Mouse (Mus musculus) forebrain, postnatal 0 days (tissue): ENCODE measurements around the gene Ap5s1. TPM values are rescaled to one million over a fixed set of nuclear protein-coding genes. Genes with fewer than 3 reads are reported as not detected.

Experiments
- ATAC-seq: fragments of 200-750 bp; cut with Nextera tagmentation; 2 replicates; pipeline ENCODE4 v1.8.0; 2017; ENCODE audit warnings: mild to moderate bottlenecking, moderate library complexity
- DNase-seq: peaks from one replicate; pipeline ENCODE4 v3.0.0-alpha.2; 2015
- H3K27ac ChIP-seq: fragments of 300-500 bp; sonication (generic); 2 replicates; pipeline ENCODE4 v1.5.1; 2014; ENCODE audit warnings: low read depth, mild to moderate bottlenecking, antibody characterized with exemption, low read length, moderate library complexity, mixed read lengths
- H3K27me3 ChIP-seq: fragments of 300-500 bp; sonication (generic); 2 replicates; pipeline ENCODE4 v1.6.1; 2014; ENCODE audit warnings: mild to moderate bottlenecking, low read length, mixed read lengths; ENCODE audit not compliant: insufficient read depth
- H3K36me3 ChIP-seq: fragments of 300-500 bp; sonication (generic); 2 replicates; pipeline ENCODE4 v1.6.1; 2014; ENCODE audit warnings: mild to moderate bottlenecking, moderate library complexity; ENCODE audit not compliant: insufficient read depth
- H3K4me1 ChIP-seq: fragments of 300-500 bp; sonication (generic); 2 replicates; pipeline ENCODE4 v1.6.1; 2014; ENCODE audit warnings: antibody characterized with exemption; ENCODE audit not compliant: insufficient read depth
- H3K4me2 ChIP-seq: fragments of 300-500 bp; sonication (generic); 2 replicates; pipeline ENCODE4 v1.6.1; 2014; ENCODE audit warnings: low read depth, mild to moderate bottlenecking, moderate library complexity
- H3K4me3 ChIP-seq: fragments of 300-500 bp; sonication (generic); 2 replicates; pipeline ENCODE4 v1.5.1; 2014; ENCODE audit warnings: low read depth, low read length, mixed read lengths
- H3K9ac ChIP-seq: fragments of 300-500 bp; sonication (generic); 2 replicates; pipeline ENCODE4 v1.6.1; 2014; ENCODE audit warnings: mild to moderate bottlenecking
- H3K9me3 ChIP-seq: fragments of 300-500 bp; sonication (generic); 2 replicates; pipeline ENCODE4 v1.6.1; 2016; ENCODE audit warnings: low read length
- CTCF ChIP-seq: sonication (generic); IDR thresholded peaks from 2 replicates; pipeline ENCODE4 v1.5.1; 2016; ENCODE audit warnings: antibody characterized with exemption, control low read depth, low read depth
- WGBS: fragments of 180-500 bp; shearing (Covaris S2); extraction: QIAGEN DNeasy Blood & Tissue Kit; methylation state at CpG from one replicate; pipeline ENCODE4 v1.1.7; 2014; 5-methylcytosine and 5-hydroxymethylcytosine counted together
- polyA plus RNA-seq: library from polyadenylated mRNA; unstranded; fragments of >200 nt; fragmentation: Nextera tagmentation; extraction: Ambion mirVana; gene quantifications from 2 replicates; pipeline ENCODE4 v1.2.1, GENCODE M21; 2015
- total RNA-seq: library from RNA; depleted of rRNA; stranded (reverse); fragments of >200 nt; gene quantifications from 2 replicates; pipeline ENCODE4 v1.2.3, GENCODE M21; 2014

The Ap5s1 gene
- total and polyA plus RNA-seq, 2 experiments from 2014 or later = 36.8 to 40.7 TPM

DNA sequence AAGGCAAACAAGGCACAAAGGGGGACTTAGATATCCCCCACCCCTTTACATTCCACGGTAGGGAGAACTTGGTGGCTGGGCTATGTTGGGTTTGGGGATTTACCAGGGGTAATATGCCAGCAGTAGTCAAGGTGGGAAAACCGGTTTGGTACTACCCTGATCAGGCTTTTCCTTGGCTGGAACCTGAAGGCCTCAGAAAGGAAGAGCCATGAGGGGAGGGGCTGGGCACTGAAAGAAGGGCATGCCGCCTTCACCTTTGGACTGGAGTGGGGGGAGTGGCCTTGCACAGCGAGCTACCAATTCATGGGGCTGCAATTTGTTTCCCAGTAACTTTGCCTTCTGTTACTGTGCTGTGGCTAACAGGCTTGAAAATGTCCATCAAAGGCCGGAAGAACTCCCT lies 30.4 kb upstream of the Ap5s1 start:
- no peak overlapping the region for H3K27ac ChIP-seq
- no peak for DNase-seq
- no peak overlapping the region for H3K4me2 ChIP-seq
- WGBS = 62% methylated on average over 5 of the region's 5 CpGs
- H3K4me1 ChIP-seq = peaks cover 33% of the 10 kb centered on the region
- H3K4me3 ChIP-seq = no peak overlapping the region
- no peaks in the 10 kb centered on the region for H3K9me3 ChIP-seq
- peaks cover 11% of the 10 kb centered on the region; the same call in 1 of the 2 replicates for H3K36me3 ChIP-seq
- TF ChIP-seq CTCF = no peak
- no peak for ATAC-seq
- no peaks in the 10 kb centered on the region for H3K27me3 ChIP-seq
- H3K9ac ChIP-seq = no peak overlapping the region

DNA sequence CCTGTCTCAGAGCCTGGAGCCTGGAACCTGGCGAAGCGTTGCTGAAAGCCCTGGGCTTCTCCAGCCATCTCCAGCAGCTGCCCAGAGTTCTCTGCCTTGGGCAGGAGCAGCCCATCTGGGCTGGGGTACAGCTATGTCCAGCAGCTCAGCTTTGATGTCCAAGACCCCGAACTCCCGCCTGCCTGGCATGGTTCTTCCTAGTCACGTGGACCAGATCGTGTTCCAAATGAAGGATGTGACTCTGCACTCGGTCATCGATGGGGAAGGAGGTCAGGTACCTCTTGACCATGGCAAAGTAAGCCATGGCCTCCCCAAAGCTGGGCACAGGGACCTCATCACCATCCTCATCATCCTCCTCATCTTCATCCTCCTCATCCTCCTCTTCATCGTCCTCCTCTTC lies 28.9 kb upstream of the Ap5s1 start:
- Histone ChIP-seq H3K36me3 (no peaks in the 10 kb centered on the region; the same call in 1 of the 2 replicates), H3K9ac (peak overlapping the region; percentile 93; the same call in 1 of the 2 replicates), H3K4me1 (peaks cover 33% of the 10 kb centered on the region), H3K27me3 (no peaks in the 10 kb centered on the region), H3K4me2 (peak overlapping the region; percentile 98), H3K27ac (no peak overlapping the region), H3K4me3 (peak overlapping the region; percentile 84), H3K9me3 (no peaks in the 10 kb centered on the region)
- WGBS = 80% methylated on average over 9 of the region's 9 CpGs
- no peak for TF ChIP-seq CTCF
- ATAC-seq (no peak), DNase-seq (no peak)

DNA sequence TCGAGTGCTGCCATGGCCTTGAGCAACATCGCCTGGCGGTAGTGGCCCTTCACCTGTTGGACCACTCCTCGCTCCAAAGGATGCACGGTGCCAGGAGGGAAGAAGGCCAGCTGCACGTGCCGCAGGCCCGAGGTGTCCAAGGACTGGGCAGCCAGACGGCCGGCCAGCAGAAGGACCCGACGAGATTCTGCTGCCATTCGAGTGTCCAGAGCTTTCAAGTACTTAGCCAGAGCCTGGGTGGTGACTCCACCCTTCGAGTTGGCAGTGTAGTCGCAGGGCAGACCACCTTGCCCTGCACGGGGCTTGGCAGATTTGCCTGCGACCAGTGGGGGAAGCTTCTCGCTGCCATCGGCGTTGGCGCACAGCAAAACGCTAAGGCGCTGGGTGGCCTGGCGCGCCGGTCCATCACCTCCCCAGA lies 28.0 kb upstream of the Ap5s1 start:
- peaks cover 33% of the 10 kb centered on the region for H3K4me1 ChIP-seq
- H3K9me3 ChIP-seq = no peaks in the 10 kb centered on the region

DNA sequence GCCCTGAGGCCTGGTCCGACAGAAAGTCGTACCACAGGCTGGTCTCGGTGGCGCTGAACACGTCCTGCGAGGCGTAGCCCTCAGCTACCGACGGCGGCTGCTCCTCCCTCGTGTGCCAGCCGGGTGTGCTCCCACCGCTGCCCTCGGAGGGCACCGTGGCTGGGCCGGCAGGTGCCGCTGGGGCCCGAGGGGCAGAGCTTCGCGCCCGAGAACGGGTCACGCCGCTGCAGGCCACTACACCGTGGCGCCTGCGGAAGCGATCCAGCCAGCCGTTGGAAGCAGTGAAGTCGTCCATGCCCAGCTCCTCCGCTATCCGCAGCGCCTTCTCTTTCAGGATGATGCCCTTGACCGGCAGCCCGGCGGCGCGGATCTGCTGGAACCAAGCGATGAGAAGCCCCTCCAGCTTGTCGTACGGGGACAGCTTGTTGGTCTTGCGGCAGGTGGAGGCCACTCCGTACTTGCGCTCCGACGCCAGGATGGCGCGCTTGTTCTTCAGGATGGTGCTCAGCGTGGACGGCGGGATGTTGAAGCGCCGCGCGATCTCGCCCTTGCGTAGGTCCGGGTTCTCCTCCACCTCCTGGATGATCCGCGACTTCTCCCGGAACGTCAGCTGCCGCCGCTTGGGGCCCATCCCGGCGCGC lies 27.5 kb upstream of the Ap5s1 start:
- Histone ChIP-seq H3K9ac (peak overlapping the region; percentile 93), H3K4me3 (peak overlapping the region; percentile 84), H3K27me3 (no peaks in the 10 kb centered on the region), H3K9me3 (no peaks in the 10 kb centered on the region), H3K4me2 (peak overlapping the region; percentile 98), H3K4me1 (peaks cover 33% of the 10 kb centered on the region), H3K36me3 (no peaks in the 10 kb centered on the region; the same call in 1 of the 2 replicates), H3K27ac (peak overlapping the region; percentile 99)
- ATAC-seq (peak; percentile 82), DNase-seq (peak; percentile 82)
- TF ChIP-seq CTCF = peak; percentile 28
- under 1% methylated on average over 67 of the region's 67 CpGs for WGBS

More for the DNA sequence above, 28.0 kb upstream of the Ap5s1 start:
- DNase-seq (no peak), ATAC-seq (no peak)
- Histone ChIP-seq H3K4me2 (peak overlapping the region; percentile 98), H3K36me3 (no peaks in the 10 kb centered on the region; the same call in 1 of the 2 replicates), H3K9ac (peak overlapping the region; percentile 93), H3K4me3 (peak overlapping the region; percentile 84), H3K27me3 (no peaks in the 10 kb centered on the region), H3K27ac (peak overlapping the region; percentile 99)
- WGBS = 15% methylated on average over 26 of the region's 26 CpGs
- TF ChIP-seq CTCF = no peak

DNA sequence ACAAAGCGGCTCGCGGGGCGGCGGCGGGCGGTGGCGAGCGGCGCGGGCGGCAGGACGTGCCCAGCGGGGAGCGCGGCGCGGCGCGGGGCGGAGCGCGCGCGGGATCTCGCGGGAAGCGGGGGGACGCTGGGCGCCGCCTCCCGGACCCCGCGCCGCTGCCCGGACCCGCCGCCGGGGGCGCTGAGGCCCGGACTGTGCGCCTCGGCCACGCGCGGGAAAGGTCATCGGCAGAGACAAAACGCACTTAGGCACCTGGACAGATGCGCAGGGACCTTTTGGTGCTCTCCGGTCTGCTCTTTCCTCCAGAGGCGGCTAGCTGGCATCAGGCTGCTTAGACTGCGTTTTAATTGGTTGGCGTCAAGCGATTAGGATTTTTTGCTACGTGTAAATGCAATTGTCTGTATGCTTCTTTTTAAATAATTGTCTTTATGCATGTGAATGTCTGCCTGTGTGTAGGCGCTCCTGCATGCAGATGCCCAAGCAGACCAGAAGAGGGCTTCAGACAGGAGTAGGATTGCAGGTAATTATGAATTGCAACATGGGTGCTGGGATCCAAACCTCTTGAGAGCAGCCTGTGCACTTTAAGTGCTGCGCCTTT lies 26.8 kb upstream of the Ap5s1 start, which contains the start of gene Cenpb:
Gene Cenpb, minus strand, starts transcription at position 78 of the 598 bp plus-strand sequence.
- Histone ChIP-seq H3K4me3 (peak within 1 kb of the TSS; percentile 84), H3K4me2 (peak within 1 kb of the TSS; percentile 98), H3K36me3 (no peaks in the 10 kb centered on the region; the same call in 1 of the 2 replicates), H3K9ac (peak within 1 kb of the TSS; percentile 93), H3K27me3 (no peaks in the 10 kb centered on the region), H3K4me1 (peaks cover 30% of the 10 kb centered on the region), H3K9me3 (no peaks in the 10 kb centered on the region), H3K27ac (peak within 1 kb of the TSS; percentile 99)
- peak; percentile 63 for TF ChIP-seq CTCF
- WGBS = 2% methylated on average over 52 of the region's 57 CpGs
- DNase-seq (peak; percentile 92), ATAC-seq (peak; percentile 93)

DNA sequence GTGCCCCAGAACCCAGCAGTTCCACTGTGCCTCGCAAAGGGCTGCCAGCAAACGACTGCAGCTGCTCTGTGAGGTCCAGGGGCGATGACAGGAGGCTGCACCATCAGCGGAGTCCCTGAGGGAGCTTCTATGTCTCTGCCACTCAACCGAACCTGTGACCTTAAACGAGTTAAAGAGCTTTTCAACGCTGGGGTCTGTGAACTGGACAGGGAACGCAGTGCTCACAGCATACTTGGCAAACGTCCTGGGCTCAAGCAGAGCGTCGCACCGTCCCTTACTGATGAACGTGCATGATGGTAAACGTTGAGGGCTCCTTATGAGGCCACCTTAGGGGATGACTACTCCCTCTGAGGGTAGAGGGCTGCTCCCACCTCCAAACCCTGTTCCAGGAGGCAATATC lies 20.5 kb upstream of the Ap5s1 start:
- Histone ChIP-seq H3K9ac (peak overlapping the region; percentile 78), H3K4me3 (peak overlapping the region; percentile 58), H3K4me2 (peak overlapping the region; percentile 81), H3K36me3 (no peaks in the 10 kb centered on the region), H3K27me3 (no peaks in the 10 kb centered on the region), H3K4me1 (0 out of 2 replicates have a peak, but pooled peaks cover 15% of the 10 kb centered on the region), H3K9me3 (no peaks in the 10 kb centered on the region), H3K27ac (0 out of 2 replicates have a peak overlapping the region, but pooled peaks have one; percentile 23)
- ATAC-seq (no peak; the same call in 1 of the 2 replicates), DNase-seq (no peak)
- no peak for TF ChIP-seq CTCF
- WGBS = 2% methylated on average over 14 of the region's 14 CpGs
